Comparison of ENCODE assay signal across 22 mouse cellular contexts in genomic region chr12:46040216-46040615, GRCm38 (mm10).
"Had no signal": no experiment of that assay in that cellular context is flagged by ENCODE, and none has a peak within 500 bp of the region (broad histone marks: within the 10 kb centered on the region; RNA-seq: fewer than 3 reads in every experiment).

No protein-coding gene starts in this region.

- DNase-seq: gastrocnemius, adult 2 months; gastrocnemius, postnatal 10 days; gastrocnemius, postnatal 25 days; heart, adult 18-20 months; heart, postnatal 10 days; heart, postnatal 4 days; kidney, adult 18-20 months; kidney, adult 8-10 months; kidney, postnatal 10 days; kidney, postnatal 25 days; kidney, postnatal 4 days; liver; liver, embryonic 13.5 days had no signal

- H3K27ac ChIP-seq: gastrocnemius, adult 2 months; heart, embryonic 10.5 days; hindbrain, embryonic 10.5 days; hindbrain, embryonic 12.5 days; hindbrain, embryonic 14.5 days; intestine, embryonic 15.5 days; layer of hippocampus, adult 2 months; limb, embryonic 10.5 days; limb, embryonic 12.5 days; liver, embryonic 13.5 days had no signal

- H3K4me3 ChIP-seq: gastrocnemius, adult 2 months; heart, embryonic 10.5 days; heart, embryonic 12.5 days; hindbrain, embryonic 10.5 days; hindbrain, embryonic 12.5 days; intestine, embryonic 15.5 days; layer of hippocampus, adult 2 months; limb, embryonic 10.5 days; limb, embryonic 12.5 days; liver, embryonic 13.5 days had no signal
